Mouse (Mus musculus): ENCODE results near the gene Dicer1.

DNA sequence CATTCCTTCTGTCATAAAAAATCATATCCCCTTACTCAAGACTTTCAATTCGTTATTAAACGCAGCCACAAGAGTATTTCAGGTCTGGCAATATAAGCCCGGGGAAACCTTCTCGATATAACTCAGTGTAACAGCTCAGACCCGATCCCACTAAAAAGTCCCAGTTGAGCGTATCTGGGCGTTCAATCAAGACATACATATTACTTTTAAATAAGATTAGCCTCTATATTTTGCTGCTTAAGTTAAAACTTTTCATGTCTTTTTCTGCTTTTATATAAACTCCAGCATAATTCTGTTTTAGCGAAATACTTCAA is 72.0 kb downstream of the Dicer1 start:
- TF ChIP-seq CTCF (IDR thresholded peaks at IDR 0.05; ENCODE audit: extremely low read depth, insufficient read depth, low read length) (no peak), POLR2A (IDR thresholded peaks at IDR 0.05; ENCODE audit: extremely low read depth, insufficient read depth, low read length) (no peak)

Data from cortical plate, adult 2 months (tissue).